Mouse (Mus musculus) spleen, adult 2 months (tissue): ENCODE measurements around the gene Ropn1. TPM values are rescaled to one million over a fixed set of nuclear protein-coding genes. Genes with fewer than 3 reads are reported as not detected.

Experiments
- DNase-seq, 2 experiments: peaks; one replicate each; pipeline versions ENCODE4 v3.0.0 to v3.0.0-alpha.2; 2012 to 2021; ENCODE audit warnings: low spot score in 2 of 2, low read depth in 1 of 2
- H3K27ac ChIP-seq: fragments of 200-500 bp; 2 replicates; pipeline ENCODE4 v1.5.1; 2012; ENCODE audit warnings: low read length, inconsistent platforms; ENCODE audit not compliant: insufficient read depth
- H3K27me3 ChIP-seq: fragments of 200-500 bp; 2 replicates; pipeline ENCODE4 v1.6.1; 2012; ENCODE audit warnings: mild to moderate bottlenecking, moderate library complexity, low read length, inconsistent platforms; ENCODE audit not compliant: control insufficient read depth, insufficient read depth
- H3K36me3 ChIP-seq: fragments of 200-500 bp; 2 replicates; pipeline ENCODE4 v1.6.1; 2012; ENCODE audit warnings: mild to moderate bottlenecking, low read length, inconsistent platforms; ENCODE audit not compliant: control insufficient read depth, insufficient read depth
- H3K4me1 ChIP-seq: fragments of 200-500 bp; 2 replicates; pipeline ENCODE4 v1.6.1; 2011; ENCODE audit warnings: inconsistent platforms; ENCODE audit not compliant: control insufficient read depth, insufficient read depth, insufficient read length
- H3K4me3 ChIP-seq: fragments of 200-500 bp; 2 replicates; pipeline ENCODE4 v1.5.1; 2011; ENCODE audit warnings: mild to moderate bottlenecking, inconsistent platforms; ENCODE audit not compliant: insufficient read depth, insufficient read length; ENCODE audit errors: extremely low read depth
- CTCF ChIP-seq: fragments of 200-500 bp; IDR thresholded peaks from 2 replicates; pipeline ENCODE4 v1.5.1; 2011; ENCODE audit warnings: mild to moderate bottlenecking, inconsistent platforms; ENCODE audit not compliant: insufficient read depth, insufficient read length, insufficient replicate concordance; ENCODE audit errors: extremely low read depth
- POLR2A ChIP-seq: fragments of 200-500 bp; IDR thresholded peaks from 2 replicates; pipeline ENCODE4 v1.6.1; 2011; ENCODE audit warnings: low read depth, low read length, inconsistent platforms
- WGBS: fragments of 180-500 bp; shearing (Covaris S2); methylation state at CpG from one replicate; pipeline ENCODE4 v1.1.7; 2018; 5-methylcytosine and 5-hydroxymethylcytosine counted together
- polyA plus RNA-seq: library from polyadenylated mRNA; depleted of rRNA; stranded (reverse); fragments of >200 nt; gene quantifications from 2 replicates; pipeline ENCODE4 v1.2.3, GENCODE M21; 2012

Gene Ropn1
- polyA plus RNA-seq, 1 experiment = not detected

DNA sequence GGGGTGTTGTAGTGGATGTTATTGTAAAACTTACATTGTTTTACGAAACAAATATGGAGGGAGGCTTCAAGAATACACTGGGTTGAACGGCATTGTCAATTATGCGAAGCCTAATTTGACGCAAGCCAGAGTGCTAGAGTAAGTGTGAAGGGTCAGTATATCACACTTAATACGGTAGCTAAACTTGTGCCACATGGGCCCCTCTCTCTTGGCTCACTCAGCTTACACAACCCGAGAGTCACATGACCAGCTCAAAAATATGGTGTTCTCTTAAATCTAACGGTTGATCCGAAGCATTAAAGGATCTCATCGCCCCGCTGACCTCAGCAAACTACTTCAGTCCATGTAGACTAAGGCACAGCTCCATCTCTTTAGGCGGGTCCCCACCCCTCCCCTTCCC lies 8.7 kb downstream of the Ropn1 start:
- TF ChIP-seq POLR2A = no peak
- no peak for TF ChIP-seq CTCF
- Histone ChIP-seq H3K27me3 (no peaks in the 10 kb centered on the region), H3K4me3 (no peak overlapping the region), H3K4me1 (peaks cover 2% of the 10 kb centered on the region; the same call in 1 of the 2 replicates), H3K36me3 (no peaks in the 10 kb centered on the region), H3K27ac (no peak overlapping the region)
- 55% methylated on average over 11 of the region's 11 CpGs for WGBS
- no peak for DNase-seq

DNA sequence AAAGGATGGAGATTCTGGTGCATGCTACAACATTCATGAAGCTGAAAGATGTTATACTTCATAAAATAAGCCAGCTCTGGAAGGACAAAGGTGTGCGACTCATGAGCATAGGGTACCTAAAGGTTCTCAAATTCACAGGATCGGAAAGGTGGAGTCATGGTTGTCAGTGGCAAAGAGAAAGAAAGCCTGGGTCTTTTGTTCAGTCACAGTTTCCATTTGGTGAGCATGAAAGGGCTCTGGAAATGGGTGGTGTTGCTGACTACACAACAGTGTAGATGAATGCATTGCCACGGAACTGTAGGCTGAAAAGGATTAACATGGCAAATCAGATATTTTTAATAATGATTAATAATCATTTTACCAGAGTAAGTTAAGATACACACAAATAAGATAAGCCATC lies 14.8 kb downstream of the Ropn1 start:
- Histone ChIP-seq H3K4me3 (no peak overlapping the region), H3K36me3 (no peaks in the 10 kb centered on the region), H3K27ac (no peak overlapping the region), H3K27me3 (no peaks in the 10 kb centered on the region), H3K4me1 (no peaks in the 10 kb centered on the region)
- TF ChIP-seq CTCF = no peak
- TF ChIP-seq POLR2A = no peak
- DNase-seq = no peak
- 82% methylated on average over 3 of the region's 3 CpGs for WGBS

GRCm38 (mm10) chr16:34667031-34667726 lies 17.5 kb downstream of the Ropn1 start:
- WGBS = 5% methylated on average over 20 of the region's 20 CpGs
- Histone ChIP-seq H3K4me3 (no peak overlapping the region), H3K27me3 (no peaks in the 10 kb centered on the region), H3K4me1 (no peaks in the 10 kb centered on the region), H3K27ac (no peak overlapping the region), H3K36me3 (no peaks in the 10 kb centered on the region)
- TF ChIP-seq CTCF (peak; percentile 97), POLR2A (no peak)
- DNase-seq = peak; percentile 27 to 44

DNA sequence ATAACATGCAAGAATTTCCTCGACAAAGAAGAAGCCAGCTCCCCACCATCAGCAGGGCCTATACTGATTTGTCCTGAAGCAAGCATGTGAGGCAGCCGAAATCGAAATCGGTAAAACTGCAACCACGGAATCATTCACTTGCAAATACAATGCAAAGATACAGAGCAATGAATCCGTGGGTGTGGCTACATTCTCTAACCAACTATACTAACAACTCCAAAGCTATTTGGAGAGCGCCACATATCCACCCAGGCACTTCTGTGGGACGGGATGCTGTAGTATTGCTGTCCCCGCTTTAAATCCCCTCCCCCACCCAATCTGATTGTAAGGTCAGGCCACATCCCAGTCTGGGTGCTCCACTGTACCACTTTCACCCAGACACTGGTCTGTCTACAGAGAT lies 18.6 kb downstream of the Ropn1 start:
- no peak overlapping the region for H3K4me3 ChIP-seq
- no peak overlapping the region for H3K27ac ChIP-seq
- no peak for TF ChIP-seq POLR2A
- no peak for TF ChIP-seq CTCF
- H3K27me3 ChIP-seq = no peaks in the 10 kb centered on the region
- H3K36me3 ChIP-seq = no peaks in the 10 kb centered on the region
- H3K4me1 ChIP-seq = no peaks in the 10 kb centered on the region
- no peak for DNase-seq
- 85% methylated on average over 9 of the region's 9 CpGs for WGBS

GRCm38 (mm10) chr16:34671966-34672365 lies 22.2 kb downstream of the Ropn1 start:
- H3K4me3 ChIP-seq = no peak overlapping the region
- H3K36me3 ChIP-seq = no peaks in the 10 kb centered on the region
- no peak overlapping the region for H3K27ac ChIP-seq
- no peak for TF ChIP-seq POLR2A
- H3K27me3 ChIP-seq = no peaks in the 10 kb centered on the region
- WGBS = 93% methylated on average over 7 of the region's 7 CpGs
- H3K4me1 ChIP-seq = no peaks in the 10 kb centered on the region
- DNase-seq = no peak

GRCm38 (mm10) chr16:34672822-34673221 lies 23.1 kb downstream of the Ropn1 start:
- Histone ChIP-seq H3K36me3 (no peaks in the 10 kb centered on the region), H3K27me3 (no peaks in the 10 kb centered on the region), H3K4me3 (no peak overlapping the region), H3K4me1 (no peaks in the 10 kb centered on the region), H3K27ac (no peak overlapping the region)
- WGBS = 36% methylated on average over 3 of the region's 3 CpGs
- no peak for DNase-seq
- TF ChIP-seq POLR2A (no peak), CTCF (no peak)

DNA sequence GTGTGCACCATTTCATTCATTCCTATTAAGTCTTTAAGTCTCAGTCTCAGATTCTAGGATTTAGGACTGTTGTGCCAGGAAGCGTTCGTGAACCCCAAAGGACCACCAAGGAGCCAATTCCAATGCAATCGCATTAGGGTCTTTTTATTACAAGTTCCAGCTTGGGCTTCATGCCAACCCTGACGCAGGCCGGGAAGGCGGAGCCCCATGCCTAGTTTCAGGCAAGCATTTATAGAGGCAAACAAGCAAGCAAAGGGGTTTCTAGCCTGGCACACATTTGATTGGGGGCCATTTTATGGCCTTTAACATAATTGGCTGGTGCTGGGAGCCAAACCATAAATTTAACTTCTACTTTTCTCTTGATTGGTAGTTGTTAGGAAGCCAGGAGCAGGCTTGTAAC lies 24.6 kb downstream of the Ropn1 start:
- Histone ChIP-seq H3K27ac (no peak overlapping the region), H3K4me3 (no peak overlapping the region), H3K4me1 (no peaks in the 10 kb centered on the region), H3K27me3 (no peaks in the 10 kb centered on the region), H3K36me3 (no peaks in the 10 kb centered on the region)
- WGBS = 94% methylated on average over 6 of the region's 6 CpGs
- TF ChIP-seq CTCF (no peak), POLR2A (no peak)
- no peak for DNase-seq
